Mouse (Mus musculus): ENCODE measurements around the gene Dnajc3.

GRCm38 (mm10) chr14:118980890-118981289 is 43.1 kb downstream of the Dnajc3 start:
- TF ChIP-seq GATA1 (IDR thresholded peaks at IDR 0.05; ENCODE audit: low read length) (no peak), TAL1 (IDR thresholded peaks at IDR 0.05; ENCODE audit: low read length) (no peak)
